Mouse (Mus musculus) brain, embryonic 14.5 days (tissue): ENCODE results near the gene Paip2b.

ENCODE experiments used
- CTCF ChIP-seq: fragments of 200-500 bp; IDR thresholded peaks from 2 replicates; pipeline ENCODE4 v1.5.1; 2012; ENCODE audit warnings: inconsistent platforms, mild to moderate bottlenecking, moderate library complexity, borderline replicate concordance; ENCODE audit not compliant: insufficient read depth, insufficient read length; ENCODE audit errors: extremely low read depth
- POLR2A ChIP-seq: fragments of 200-500 bp; IDR thresholded peaks from 2 replicates; pipeline ENCODE4 v1.6.1; 2012; ENCODE audit warnings: mild to moderate bottlenecking, inconsistent platforms, borderline replicate concordance; ENCODE audit not compliant: poor library complexity, insufficient read depth, insufficient read length, severe bottlenecking; ENCODE audit errors: extremely low read depth

- TF ChIP-seq POLR2A (no peak), CTCF (no peak)
Measured at GRCm38 (mm10) chr6:83857476-83857875, 25.9 kb upstream of the Paip2b start.
